Mouse (Mus musculus) regulatory T cell (primary cell): ENCODE results near the gene Vmn2r117.

Source experiments
- in situ Hi-C: fragments of 300-600 bp; cut with MboI, MseI; formaldehyde crosslinking; loops from one replicate; pipeline ENCODE4 v1.15.1; 2025; ENCODE audit warnings: high pct_unique_total_duplicates

Vmn2r117 gene

GRCm38 (mm10) chr17:23479599-23479998 is at the start of gene Vmn2r117:
Gene Vmn2r117, minus strand, starts transcription at chr17:23479699.
- in situ Hi-C loops = loop anchor here (5.0 kb wide), 2 partner anchors 132 to 167 kb away; partner anchors contain the start of gene Vmn2r114

- in situ Hi-C loops = loop anchor here (5.0 kb wide), 2 partner anchors 61 to 641 kb away; no protein-coding TSS in a partner anchor
These were observed 43.6 kb upstream of the Vmn2r117 start for GRCm38 (mm10) chr17:23522941-23523732.

GRCm38 (mm10) chr17:23518701-23519423 is 39.4 kb upstream of the Vmn2r117 start:
- in situ Hi-C loops = no loop called here

- in situ Hi-C loops = loop anchor here (5.0 kb wide), 2 partner anchors 79 to 141 kb away; no protein-coding TSS in a partner anchor
These were observed 46.3 kb downstream of the Vmn2r117 start for GRCm38 (mm10) chr17:23433150-23433679.
